Mouse (Mus musculus) cerebellum, postnatal 4 days (tissue): ENCODE measurements at regions not wholly inside any gene's neighbourhood (a gene's known extent, or its start where the extent isn't known, plus 50 kb on each side); places are given as distances from the start of the nearest gene placed in this dataset.

Experiments
- DNase-seq, 2 experiments: peaks; one replicate each; pipeline ENCODE4 v3.0.0; 2022; ENCODE audit warnings: low spot score in 2 of 2, mixed read lengths in 1 of 2

DNA sequence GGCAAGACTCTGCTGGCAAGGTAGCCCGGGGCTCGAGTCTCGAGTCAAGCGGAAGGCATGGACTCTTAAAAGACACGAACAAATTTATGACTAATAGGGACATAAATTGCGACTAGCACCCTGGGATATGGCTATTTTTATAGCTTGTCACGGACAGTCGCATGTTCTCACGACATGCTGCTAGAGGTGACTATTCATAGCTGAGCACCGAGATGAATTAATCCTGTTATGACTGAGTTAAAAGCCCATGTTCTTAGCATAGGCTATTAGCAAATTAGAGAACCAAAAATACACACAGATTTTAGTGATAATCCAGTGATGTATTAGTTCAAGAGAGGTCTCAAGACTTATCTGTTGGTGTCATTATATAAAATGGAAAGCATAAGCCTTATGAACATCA is 539.2 kb downstream of the Gm19410 start:
- no peak for DNase-seq

GRCm38 (mm10) chr8:36306336-36306735 is 540.7 kb downstream of the Gm19410 start:
- no peak for DNase-seq

- no peak for DNase-seq
These were observed 541.9 kb downstream of the Gm19410 start for GRCm38 (mm10) chr8:36307496-36307895.

- DNase-seq: no peak
These were observed 542.5 kb downstream of the Gm19410 start for GRCm38 (mm10) chr8:36308056-36308455.

- DNase-seq: no peak
These were observed 543.7 kb downstream of the Gm19410 start for GRCm38 (mm10) chr8:36309326-36309725.

DNA sequence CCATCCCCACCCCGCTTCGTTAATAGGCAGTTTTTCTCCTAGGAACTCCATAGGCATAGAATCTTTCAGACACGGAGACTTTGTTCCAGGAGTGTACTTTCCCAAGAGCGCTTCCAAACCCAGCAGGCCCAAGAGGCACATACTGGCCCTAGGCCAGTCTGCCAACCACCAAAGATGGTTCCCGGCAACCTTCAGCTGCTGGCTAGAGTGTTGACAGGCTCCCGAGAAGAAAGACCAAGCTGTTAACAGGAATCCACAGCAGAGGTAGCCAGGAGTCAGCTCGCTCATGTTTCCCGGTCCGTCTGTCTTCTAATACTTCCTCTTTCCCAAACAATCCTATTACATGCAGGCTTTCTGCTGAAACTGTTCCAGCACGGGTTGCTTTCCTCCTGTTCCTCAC is 544.4 kb downstream of the Gm19410 start:
- DNase-seq: peak in 1 of 2 experiments; percentile 52

- no peak for DNase-seq
These were observed 546.1 kb downstream of the Gm19410 start for GRCm38 (mm10) chr8:36311734-36312133.

- no peak for DNase-seq
These were observed 547.4 kb downstream of the Gm19410 start for GRCm38 (mm10) chr8:36312963-36313362.

DNA sequence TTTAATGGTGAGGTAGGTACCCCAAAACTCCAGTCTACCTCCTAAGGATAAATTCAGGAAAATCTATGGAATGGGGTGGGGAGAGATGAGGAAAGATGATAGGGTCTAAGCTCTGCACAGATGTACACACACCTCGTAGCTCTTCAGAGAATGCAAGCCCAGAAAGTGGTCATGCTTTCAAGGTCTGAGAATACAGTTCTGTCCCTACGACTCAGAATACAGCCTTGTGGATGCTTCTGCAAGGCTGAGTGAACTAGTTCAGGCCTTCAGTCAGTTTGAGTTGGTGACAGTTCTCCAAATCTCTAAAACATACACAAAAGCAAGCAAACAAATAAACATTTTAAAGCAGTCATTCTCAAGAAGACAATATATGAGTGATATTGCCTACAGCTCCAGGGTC is 552.8 kb downstream of the Gm19410 start:
- DNase-seq: no peak

- DNase-seq: no peak
These were observed 553.3 kb downstream of the Gm19410 start for GRCm38 (mm10) chr8:36318884-36319283.

- DNase-seq: no peak
These were observed 553.8 kb downstream of the Gm19410 start for GRCm38 (mm10) chr8:36319314-36319959.

DNA sequence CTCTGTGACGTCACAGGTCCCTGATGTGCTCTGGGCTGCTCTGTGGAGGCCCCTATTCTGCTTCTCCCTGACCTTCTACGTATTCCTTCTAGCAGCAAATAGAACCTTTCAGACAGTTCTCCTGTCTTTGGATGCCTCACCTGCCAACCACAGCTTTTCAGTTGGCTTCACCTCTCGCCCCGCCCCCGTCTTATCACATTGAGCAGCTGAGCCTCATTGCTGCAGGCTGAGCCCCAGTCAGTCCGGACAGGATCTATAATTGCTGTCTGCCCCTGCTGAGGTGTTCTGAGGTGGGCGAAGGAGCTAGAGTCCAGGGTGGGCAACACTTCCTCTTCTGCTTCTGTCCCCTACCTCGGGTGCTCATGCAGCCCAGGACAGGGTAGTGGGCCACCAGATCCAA is 556.5 kb downstream of the Gm19410 start:
- no peak for DNase-seq

DNA sequence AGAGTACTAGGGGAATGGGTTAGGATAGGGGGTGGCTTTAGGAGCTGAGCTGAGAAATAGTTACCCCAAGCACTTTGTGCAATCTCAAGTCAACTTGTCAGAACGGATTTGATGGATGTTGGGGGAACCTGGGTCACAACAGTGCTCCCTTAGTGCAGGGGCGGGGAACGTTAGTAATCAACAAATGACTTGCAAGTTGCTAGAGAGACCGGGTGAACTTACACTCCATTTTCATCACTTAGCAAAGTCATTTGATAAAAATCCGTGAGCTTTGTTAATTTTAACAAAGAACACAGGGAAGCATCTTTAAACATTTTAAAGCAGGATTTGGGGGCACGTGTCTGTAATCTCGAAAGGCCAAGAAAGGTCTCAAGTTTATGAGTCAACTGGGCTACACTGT is 557.0 kb downstream of the Gm19410 start:
- DNase-seq: no peak

DNA sequence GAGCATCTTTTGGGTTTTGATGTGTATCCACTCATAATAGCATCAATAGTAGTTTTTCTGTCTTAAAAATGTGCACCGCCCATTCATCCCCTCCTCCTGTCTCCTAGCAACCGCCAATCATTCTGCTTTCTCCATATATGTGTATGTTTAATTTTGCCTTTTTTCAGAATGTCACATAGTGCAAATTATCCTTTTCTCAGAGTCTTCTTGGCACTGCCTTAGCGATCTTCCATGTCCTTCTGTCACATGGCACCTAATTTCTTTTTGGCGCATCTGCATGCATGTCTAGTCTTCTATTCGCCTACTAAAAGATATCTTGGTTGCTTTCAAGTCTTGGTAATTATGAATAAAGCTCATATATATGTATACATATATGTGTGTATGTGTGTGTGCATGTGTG is 573.0 kb downstream of the Gm19410 start:
- no peak for DNase-seq

GRCm38 (mm10) chr8:36339449-36339848 is 573.9 kb downstream of the Gm19410 start:
- no peak for DNase-seq

DNA sequence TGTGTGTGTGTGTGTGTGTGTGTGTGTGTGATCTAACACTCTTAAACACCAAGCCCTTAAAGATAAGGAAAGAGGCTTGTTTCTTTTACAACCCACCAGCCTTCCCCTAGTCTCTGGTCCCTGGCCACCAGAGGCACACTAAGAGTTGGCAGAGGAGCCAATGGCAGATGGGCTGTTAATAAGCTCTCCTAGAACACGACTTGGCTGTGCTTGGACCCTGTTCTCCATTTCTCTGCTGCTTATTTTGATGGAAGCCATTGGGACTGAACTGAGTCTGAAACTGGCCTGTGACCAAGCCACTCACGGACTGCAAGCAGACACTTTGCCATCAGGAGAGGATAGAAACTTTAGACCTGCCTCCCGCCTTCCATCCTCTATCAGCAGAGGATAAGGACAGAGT is 574.9 kb downstream of the Gm19410 start:
- peak in 1 of 2 experiments; percentile 65 for DNase-seq

DNA sequence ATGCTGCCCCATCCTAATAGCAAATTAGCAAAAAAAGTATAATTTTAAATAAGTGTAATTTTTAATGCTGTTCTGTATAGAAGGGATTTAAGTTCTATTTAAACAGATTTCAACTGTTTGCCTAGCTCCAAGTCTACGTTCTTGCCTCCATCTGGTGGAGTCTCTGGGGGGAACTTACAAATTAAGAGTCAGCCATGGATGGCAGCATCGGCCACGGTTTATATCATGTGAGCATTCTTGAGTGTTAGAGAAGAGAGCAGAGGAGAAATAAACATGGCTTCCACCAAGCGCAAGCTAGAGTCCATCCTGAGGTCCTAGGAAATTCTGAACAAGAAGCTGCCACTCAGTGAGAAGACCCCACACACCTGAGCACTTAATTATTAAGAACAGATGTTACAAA is 576.4 kb downstream of the Gm19410 start:
- DNase-seq: no peak

- no peak for DNase-seq
These were observed 577.1 kb downstream of the Gm19410 start for GRCm38 (mm10) chr8:36342650-36343049.

DNA sequence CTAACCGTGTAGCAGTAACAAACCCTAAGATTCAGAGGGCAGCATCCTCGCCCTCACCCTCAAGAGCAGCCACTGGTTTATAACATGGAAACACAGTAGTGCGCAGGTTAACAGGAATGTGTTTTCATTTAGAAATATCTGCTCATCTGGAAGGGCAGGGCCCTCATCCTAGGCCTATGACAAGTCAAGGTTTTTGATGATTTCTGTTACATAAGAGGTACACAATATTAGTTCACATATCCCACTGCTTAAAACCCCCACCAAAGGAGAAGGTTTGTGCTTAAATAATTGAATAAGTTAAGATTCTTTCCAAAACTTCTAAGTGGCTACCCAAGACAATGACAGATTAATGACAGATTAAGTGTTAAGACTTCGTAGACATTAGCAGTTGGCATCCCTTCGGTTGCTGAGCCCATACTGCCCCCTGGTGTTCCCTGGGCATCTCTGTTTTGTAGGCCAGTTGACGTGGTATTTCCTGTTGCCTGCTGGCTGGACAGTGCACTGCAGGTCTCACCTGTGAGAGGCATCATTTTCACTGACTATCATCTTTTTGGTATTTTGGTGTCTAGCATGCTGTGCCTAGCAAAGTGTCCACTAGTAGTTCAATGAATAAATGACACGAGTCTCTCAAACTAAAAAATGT is 581.2 kb downstream of the Gm19410 start:
- DNase-seq: peak; percentile 58 to 86

- no peak for DNase-seq
These were observed 582.5 kb downstream of the Gm19410 start for GRCm38 (mm10) chr8:36348067-36348466.

- no peak for DNase-seq
These were observed 589.3 kb downstream of the Gm19410 start for GRCm38 (mm10) chr8:36354926-36355325.

- DNase-seq: no peak
These were observed 593.4 kb downstream of the Gm19410 start for GRCm38 (mm10) chr8:36358998-36359397.

DNA sequence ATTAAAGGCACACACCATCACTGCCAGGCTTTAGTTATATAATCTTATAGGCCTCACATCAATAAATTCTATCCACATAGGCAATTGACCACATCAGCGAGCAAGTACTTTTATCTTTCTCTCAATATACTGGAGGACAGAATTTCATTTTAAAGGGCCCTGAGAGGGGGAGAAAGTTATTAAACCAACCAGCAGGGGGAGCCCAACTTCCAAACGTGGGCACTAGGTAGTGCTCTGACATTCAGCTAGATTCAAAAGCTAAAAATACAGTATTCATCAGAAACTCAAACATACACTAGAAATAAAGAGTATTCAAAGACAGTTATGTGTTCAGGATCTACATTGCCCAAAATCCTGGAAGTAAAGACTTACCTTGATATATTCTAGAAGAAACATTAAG is 595.7 kb downstream of the Gm19410 start:
- DNase-seq: peak in 1 of 2 experiments; percentile 66

- no peak for DNase-seq
These were observed 596.2 kb downstream of the Gm19410 start for GRCm38 (mm10) chr8:36361818-36362217.
